Mouse (Mus musculus) midbrain, postnatal 0 days (tissue): ENCODE data around the gene Zbtb34. TPM values are rescaled to one million over a fixed set of nuclear protein-coding genes. Genes with fewer than 3 reads are reported as not detected.

ENCODE experiments used
- ATAC-seq: fragments of 200-750 bp; cut with Nextera tagmentation; 2 replicates; pipeline ENCODE4 v1.8.0; 2017; ENCODE audit warnings: moderate number of reproducible peaks, mild to moderate bottlenecking, moderate TSS enrichment, moderate library complexity; ENCODE audit not compliant: low FRiP score
- DNase-seq: peaks from one replicate; pipeline ENCODE4 v3.0.0-alpha.2; 2015; ENCODE audit warnings: low spot score
- H3K27ac ChIP-seq: fragments of 300-500 bp; sonication (generic); 2 replicates; pipeline ENCODE4 v1.5.1; 2014; ENCODE audit warnings: low read depth, mild to moderate bottlenecking, low read length, mixed read lengths
- H3K27me3 ChIP-seq: fragments of 300-500 bp; sonication (generic); 2 replicates; pipeline ENCODE4 v1.6.1; 2014; ENCODE audit warnings: low read length, control low read depth, mixed read lengths; ENCODE audit not compliant: insufficient read depth
- H3K36me3 ChIP-seq: fragments of 300-500 bp; sonication (generic); 2 replicates; pipeline ENCODE4 v1.6.1; 2014; ENCODE audit warnings: low read length, control low read depth, mixed read lengths; ENCODE audit not compliant: insufficient read depth
- H3K4me1 ChIP-seq: fragments of 300-500 bp; sonication (generic); 2 replicates; pipeline ENCODE4 v1.6.1; 2014; ENCODE audit warnings: mild to moderate bottlenecking, control low read depth, antibody characterized with exemption, low read length, mixed read lengths; ENCODE audit not compliant: insufficient read depth
- H3K4me2 ChIP-seq: fragments of 300-500 bp; sonication (generic); 2 replicates; pipeline ENCODE4 v1.6.1; 2014; ENCODE audit warnings: low read depth, mild to moderate bottlenecking, low read length, mixed read lengths; ENCODE audit not compliant: poor library complexity, severe bottlenecking
- H3K4me3 ChIP-seq: fragments of 300-500 bp; sonication (generic); 2 replicates; pipeline ENCODE4 v1.5.1; 2014; ENCODE audit warnings: low read depth, mild to moderate bottlenecking, low read length, moderate library complexity
- H3K9ac ChIP-seq: fragments of 300-500 bp; sonication (generic); replicated peaks from 2 replicates; pipeline ENCODE4 v1.6.1; 2014; ENCODE audit warnings: mild to moderate bottlenecking, low read length, moderate library complexity, mixed read lengths; ENCODE audit not compliant: poor library complexity, severe bottlenecking
- H3K9me3 ChIP-seq: fragments of 300-500 bp; sonication (generic); 2 replicates; pipeline ENCODE4 v1.6.1; 2016; ENCODE audit warnings: low read length, control low read depth
- CTCF ChIP-seq: IDR thresholded peaks from 2 replicates; pipeline ENCODE4 v1.5.1; 2016; ENCODE audit warnings: antibody characterized with exemption, mild to moderate bottlenecking
- WGBS: fragments of 180-500 bp; shearing (Covaris S2); extraction: QIAGEN DNeasy Blood & Tissue Kit; methylation state at CpG from one replicate; pipeline ENCODE4 v1.1.7; 2014; 5-methylcytosine and 5-hydroxymethylcytosine counted together
- polyA plus RNA-seq: library from polyadenylated mRNA; unstranded; fragments of >200 nt; fragmentation: Nextera tagmentation; extraction: Ambion mirVana; gene quantifications from 2 replicates; pipeline ENCODE4 v1.2.1, GENCODE M21; 2015
- total RNA-seq: library from RNA; depleted of rRNA; stranded (reverse); fragments of >200 nt; gene quantifications from 2 replicates; pipeline ENCODE4 v1.2.3, GENCODE M21; 2014

Gene Zbtb34
- total and polyA plus RNA-seq, 2 experiments from 2014 or later, result 3.8 to 24.9 TPM

DNA sequence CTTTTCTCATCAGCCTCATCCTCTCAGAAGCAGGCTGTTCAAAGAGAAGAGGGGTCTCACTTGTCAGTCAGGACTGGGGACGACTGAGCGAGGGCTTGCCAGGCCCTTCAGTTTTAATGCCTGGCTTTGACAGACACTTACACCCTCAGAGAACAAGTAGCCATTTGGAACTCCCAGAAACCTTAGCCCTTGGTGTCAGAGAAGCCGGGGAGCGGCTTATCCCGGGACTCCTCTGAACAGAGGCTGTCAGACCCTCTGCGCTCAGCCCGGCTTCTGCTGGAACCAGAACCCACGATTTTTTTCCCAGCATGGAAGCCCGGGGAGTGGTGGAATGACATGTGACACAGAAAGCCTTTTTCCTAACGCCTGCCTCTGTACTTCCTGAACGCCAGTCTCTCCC, 6.1 kb upstream of the Zbtb34 start:
- no peaks in the 10 kb centered on the region for H3K9me3 ChIP-seq
- TF ChIP-seq CTCF, result no peak
- no peak overlapping the region for H3K9ac ChIP-seq

DNA sequence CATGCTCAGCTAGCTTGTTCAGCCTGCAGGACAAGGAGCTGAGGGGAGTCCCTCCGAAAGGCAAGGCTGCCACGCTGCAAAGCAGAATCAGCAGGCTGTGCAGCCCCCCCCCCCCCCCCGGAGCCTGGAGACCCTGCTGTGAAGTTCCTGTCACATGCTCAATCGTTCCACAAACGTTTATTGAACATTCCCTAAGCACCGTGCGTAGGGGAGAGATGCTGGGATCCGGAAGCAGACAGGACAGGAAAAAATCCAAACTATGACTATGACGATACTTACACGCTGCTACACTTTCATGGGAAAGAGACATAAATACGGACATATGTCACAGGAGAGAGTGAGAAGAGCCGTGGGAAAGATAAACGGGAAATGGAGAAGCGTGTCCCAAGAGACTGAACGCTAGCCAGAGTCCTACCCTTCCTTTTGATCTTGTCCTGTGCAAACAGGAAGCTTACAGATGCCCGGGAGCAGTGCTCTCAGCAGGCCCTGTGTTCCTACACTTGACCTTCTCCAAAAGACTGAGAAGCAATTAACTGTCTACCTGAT, 5.0 kb upstream of the Zbtb34 start:
- Histone ChIP-seq H3K9me3 (no peaks in the 10 kb centered on the region), H3K9ac (no peak overlapping the region), H3K27ac (no peak overlapping the region), H3K36me3 (no peaks in the 10 kb centered on the region), H3K27me3 (no peaks in the 10 kb centered on the region), H3K4me1 (peaks cover 11% of the 10 kb centered on the region; the same call in 1 of the 2 replicates), H3K4me3 (no peak overlapping the region; the same call in 1 of the 2 replicates), H3K4me2 (peak overlapping the region; percentile 41)
- ATAC-seq (no peak), DNase-seq (peak; percentile 32)
- TF ChIP-seq CTCF, result no peak
- 5% methylated on average over 16 of the region's 16 CpGs for WGBS

More for the DNA sequence above, 6.1 kb upstream of the Zbtb34 start:
- Histone ChIP-seq H3K27me3 (no peaks in the 10 kb centered on the region), H3K27ac (0 out of 2 replicates have a peak overlapping the region, but pooled peaks have one; percentile 18), H3K4me1 (peaks cover 11% of the 10 kb centered on the region; the same call in 1 of the 2 replicates), H3K4me2 (no peak overlapping the region), H3K4me3 (no peak overlapping the region), H3K36me3 (no peaks in the 10 kb centered on the region)
- 32% methylated on average over 11 of the region's 11 CpGs for WGBS
- no peak for DNase-seq
- ATAC-seq, result no peak

DNA sequence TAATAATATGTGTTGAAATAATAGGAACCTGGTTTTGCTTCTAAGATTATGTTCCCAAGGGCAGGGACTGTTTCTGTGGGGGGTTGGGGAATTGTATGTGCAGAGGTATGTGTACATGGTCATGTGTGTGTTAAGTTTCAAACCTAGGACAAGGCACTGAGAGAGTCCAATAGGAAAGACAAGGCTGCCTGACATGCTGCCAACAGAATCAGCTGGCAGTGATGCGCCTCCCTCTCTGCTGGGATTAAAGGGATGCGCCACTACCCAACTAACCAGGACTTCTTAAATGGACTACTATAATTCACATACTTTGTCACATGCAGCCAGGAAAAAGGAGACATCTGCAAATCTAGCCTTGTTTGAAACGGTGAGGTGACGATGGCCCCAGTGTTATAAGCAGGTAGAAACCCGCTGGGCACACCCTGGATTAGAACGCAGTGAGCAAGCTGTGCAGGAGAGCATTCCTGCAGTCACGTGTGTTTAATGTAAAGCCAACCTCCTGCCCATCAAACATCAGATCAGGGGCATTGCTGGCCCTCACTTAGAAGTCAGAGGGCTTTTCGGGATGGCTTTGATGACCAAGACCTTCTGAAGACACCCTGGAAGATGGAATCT, 4.0 kb upstream of the Zbtb34 start:
- Histone ChIP-seq H3K4me2 (no peak overlapping the region), H3K4me1 (peaks cover 6% of the 10 kb centered on the region; the same call in 1 of the 2 replicates), H3K27ac (no peak overlapping the region), H3K9ac (no peak overlapping the region), H3K27me3 (no peaks in the 10 kb centered on the region), H3K4me3 (no peak overlapping the region), H3K36me3 (no peaks in the 10 kb centered on the region), H3K9me3 (no peaks in the 10 kb centered on the region)
- WGBS, result 36% methylated on average over 8 of the region's 8 CpGs
- DNase-seq, result no peak
- TF ChIP-seq CTCF, result no peak
- ATAC-seq, result no peak

DNA sequence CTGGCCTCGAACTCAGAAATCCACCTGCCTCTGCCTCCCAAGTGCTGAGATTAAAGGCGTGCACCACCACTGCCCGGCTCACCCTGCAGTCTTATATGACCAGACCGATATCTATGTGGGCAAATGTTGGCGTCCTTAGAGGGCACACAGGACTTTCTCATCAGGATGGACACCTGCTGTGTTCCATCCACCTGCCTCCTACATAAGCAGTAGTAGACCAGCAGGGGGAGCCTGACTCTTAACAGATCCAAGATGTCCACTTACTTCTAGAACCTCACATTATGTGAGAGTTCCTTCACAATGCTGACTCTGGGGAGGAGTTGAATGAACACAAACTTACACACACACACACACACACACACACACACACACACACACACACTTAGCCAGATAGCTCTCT, 1.8 kb upstream of the Zbtb34 start:
- Histone ChIP-seq H3K27me3 (no peaks in the 10 kb centered on the region), H3K36me3 (no peaks in the 10 kb centered on the region), H3K9ac (no peak overlapping the region), H3K27ac (no peak overlapping the region), H3K4me2 (no peak overlapping the region), H3K4me1 (peaks cover 19% of the 10 kb centered on the region; the same call in 1 of the 2 replicates), H3K9me3 (no peaks in the 10 kb centered on the region), H3K4me3 (no peak overlapping the region)
- DNase-seq (peak; percentile 84), ATAC-seq (no peak)
- WGBS, result 66% methylated on average over 5 of the region's 5 CpGs
- TF ChIP-seq CTCF, result peak; percentile 76

DNA sequence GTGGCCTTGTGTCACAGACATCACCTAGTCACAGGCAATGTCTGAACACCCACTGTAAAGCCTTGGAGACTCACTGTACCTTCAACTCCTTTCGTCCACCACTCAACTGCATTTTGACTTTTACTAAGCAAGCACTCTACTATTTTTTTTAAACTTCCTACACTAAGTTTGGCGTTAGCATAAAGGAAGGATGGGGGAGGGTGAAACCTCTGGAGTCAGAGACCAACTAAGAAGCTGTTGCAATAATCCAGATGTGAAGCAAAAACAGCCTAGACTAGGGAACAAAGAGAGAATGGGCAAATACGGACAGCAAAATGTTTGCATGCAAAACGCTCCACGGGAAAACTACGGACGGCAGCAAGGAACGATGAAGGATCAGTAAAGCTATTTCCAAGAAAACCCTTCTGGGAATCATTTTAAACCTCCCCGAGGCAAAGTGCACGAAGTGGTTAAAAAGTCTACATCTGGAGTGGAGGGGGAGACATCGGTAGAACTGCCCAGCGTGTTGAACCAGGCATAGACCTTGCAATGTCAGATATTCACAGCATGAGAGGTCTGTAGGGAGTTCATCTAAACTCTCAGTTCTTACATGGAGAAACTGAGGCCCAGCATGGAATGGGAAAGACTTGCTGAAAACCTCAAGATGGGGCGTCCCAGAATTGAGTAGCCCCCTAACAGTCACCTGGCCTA, 898 bp downstream of the Zbtb34 start:
- no peak for TF ChIP-seq CTCF
- H3K4me2 ChIP-seq, result peak overlapping the region; percentile 92
- ATAC-seq, result no peak
- H3K4me1 ChIP-seq, result peaks cover 15% of the 10 kb centered on the region; the same call in 1 of the 2 replicates
- DNase-seq, result no peak
- H3K27ac ChIP-seq, result peak overlapping the region; percentile 62; the same call in 1 of the 2 replicates
- H3K36me3 ChIP-seq, result peaks cover 10% of the 10 kb centered on the region; the same call in 1 of the 2 replicates
- H3K9me3 ChIP-seq, result no peaks in the 10 kb centered on the region
- WGBS, result 9% methylated on average over 13 of the region's 13 CpGs
- no peaks in the 10 kb centered on the region for H3K27me3 ChIP-seq
- H3K4me3 ChIP-seq, result peak overlapping the region; percentile 96
- peak overlapping the region; percentile 93 for H3K9ac ChIP-seq

DNA sequence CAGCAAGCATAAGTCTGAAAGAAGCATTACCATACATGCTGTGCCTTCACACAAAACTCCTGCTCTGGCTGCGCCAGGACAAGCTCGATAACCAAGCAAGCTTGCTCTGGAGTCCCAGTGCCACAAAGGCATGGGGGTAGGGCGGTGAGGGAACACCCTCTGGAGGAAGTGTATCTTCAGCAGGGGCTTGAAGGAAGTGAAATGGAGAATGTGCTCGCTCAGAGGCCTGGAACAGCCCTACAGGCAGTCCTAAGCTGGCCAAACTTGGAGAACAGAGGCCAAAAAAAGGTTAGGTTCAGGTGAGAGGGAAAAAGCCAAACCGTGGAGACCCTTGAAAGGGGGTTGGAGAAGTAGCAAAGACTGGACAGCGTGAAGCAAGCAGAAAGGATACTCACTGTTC, 1.8 kb downstream of the Zbtb34 start:
- peak overlapping the region; percentile 92 for H3K4me2 ChIP-seq
- H3K27me3 ChIP-seq, result no peaks in the 10 kb centered on the region
- ATAC-seq (no peak), DNase-seq (no peak)
- peaks cover 13% of the 10 kb centered on the region; the same call in 1 of the 2 replicates for H3K4me1 ChIP-seq
- H3K4me3 ChIP-seq, result no peak overlapping the region
- no peak for TF ChIP-seq CTCF
- peaks cover 10% of the 10 kb centered on the region; the same call in 1 of the 2 replicates for H3K36me3 ChIP-seq
- H3K27ac ChIP-seq, result peak overlapping the region; percentile 43; the same call in 1 of the 2 replicates
- no peak overlapping the region for H3K9ac ChIP-seq
- WGBS, result 44% methylated on average over 6 of the region's 6 CpGs
- H3K9me3 ChIP-seq, result no peaks in the 10 kb centered on the region
